Mouse (Mus musculus): ENCODE results near the gene Cnnm4. TPM values are rescaled to one million over a fixed set of nuclear protein-coding genes. Genes with fewer than 3 reads are reported as not detected.

Cnnm4 gene
- 6.5 and 7.0 TPM in 2 replicates for polyA plus RNA-seq (2012; rRNA removed)

- TF ChIP-seq CTCF (IDR thresholded peaks at IDR 0.05; ENCODE audit: extremely low read depth, insufficient read depth, low read length) (0 out of 2 replicates have a peak, but pooled peaks have one; percentile 10), POLR2A (IDR thresholded peaks at IDR 0.05; ENCODE audit: extremely low read depth, insufficient read depth, low read length) (peak; percentile 34; the same call in 1 of the 2 replicates)
- Histone ChIP-seq H3K4me3 (ENCODE audit: insufficient read depth, low read length) (peak within 1 kb of the TSS; percentile 87), H3K4me1 (ENCODE audit: control insufficient read depth, insufficient read depth, low read length) (peaks cover 4% of the 10 kb centered on the region; the same call in 1 of the 2 replicates), H3K27ac (ENCODE audit: insufficient read depth, low read length) (peak within 1 kb of the TSS; percentile 55; the same call in 1 of the 2 replicates)
Measured at GRCm38 (mm10) chr1:36471181-36472105, at the start of gene Cnnm4. Gene Cnnm4, plus strand, starts transcription at chr1:36471620.

- TF ChIP-seq CTCF (IDR thresholded peaks at IDR 0.05; ENCODE audit: extremely low read depth, insufficient read depth, low read length) = no peak
- no peak for TF ChIP-seq POLR2A (IDR thresholded peaks at IDR 0.05; ENCODE audit: extremely low read depth, insufficient read depth, low read length)
- no peak overlapping the region for H3K27ac ChIP-seq (ENCODE audit: insufficient read depth, low read length)
- H3K4me1 ChIP-seq (ENCODE audit: control insufficient read depth, insufficient read depth, low read length) = no peaks in the 10 kb centered on the region
- H3K4me3 ChIP-seq (ENCODE audit: insufficient read depth, low read length) = no peak overlapping the region
Measured at GRCm38 (mm10) chr1:36429511-36429910, 41.9 kb upstream of the Cnnm4 start.

GRCm38 (mm10) chr1:36432999-36433398 is 38.4 kb upstream of the Cnnm4 start:
- TF ChIP-seq CTCF (IDR thresholded peaks at IDR 0.05; ENCODE audit: extremely low read depth, insufficient read depth, low read length) = no peak
- no peak for TF ChIP-seq POLR2A (IDR thresholded peaks at IDR 0.05; ENCODE audit: extremely low read depth, insufficient read depth, low read length)
- H3K27ac ChIP-seq (ENCODE audit: insufficient read depth, low read length) = no peak overlapping the region
- H3K4me1 ChIP-seq (ENCODE audit: control insufficient read depth, insufficient read depth, low read length) = no peaks in the 10 kb centered on the region

GRCm38 (mm10) chr1:36433616-36434015 is 37.8 kb upstream of the Cnnm4 start:
- H3K4me3 ChIP-seq (ENCODE audit: insufficient read depth, low read length) = no peak overlapping the region
- no peak for TF ChIP-seq CTCF (IDR thresholded peaks at IDR 0.05; ENCODE audit: extremely low read depth, insufficient read depth, low read length)
- TF ChIP-seq POLR2A (IDR thresholded peaks at IDR 0.05; ENCODE audit: extremely low read depth, insufficient read depth, low read length) = no peak
- no peak overlapping the region for H3K27ac ChIP-seq (ENCODE audit: insufficient read depth, low read length)
- no peaks in the 10 kb centered on the region for H3K4me1 ChIP-seq (ENCODE audit: control insufficient read depth, insufficient read depth, low read length)

More at GRCm38 (mm10) chr1:36432999-36433398, 38.4 kb upstream of the Cnnm4 start:
- no peak overlapping the region for H3K4me3 ChIP-seq (ENCODE audit: insufficient read depth, low read length)

GRCm38 (mm10) chr1:36435071-36435470 is 36.3 kb upstream of the Cnnm4 start:
- H3K4me3 ChIP-seq (ENCODE audit: insufficient read depth, low read length) = no peak overlapping the region
- H3K4me1 ChIP-seq (ENCODE audit: control insufficient read depth, insufficient read depth, low read length) = no peaks in the 10 kb centered on the region
- no peak overlapping the region for H3K27ac ChIP-seq (ENCODE audit: insufficient read depth, low read length)
- no peak for TF ChIP-seq POLR2A (IDR thresholded peaks at IDR 0.05; ENCODE audit: extremely low read depth, insufficient read depth, low read length)
- TF ChIP-seq CTCF (IDR thresholded peaks at IDR 0.05; ENCODE audit: extremely low read depth, insufficient read depth, low read length) = no peak

- H3K4me1 ChIP-seq (ENCODE audit: control insufficient read depth, insufficient read depth, low read length) = peaks cover 3% of the 10 kb centered on the region
- no peak overlapping the region for H3K27ac ChIP-seq (ENCODE audit: insufficient read depth, low read length)
- H3K4me3 ChIP-seq (ENCODE audit: insufficient read depth, low read length) = no peak overlapping the region
- TF ChIP-seq POLR2A (IDR thresholded peaks at IDR 0.05; ENCODE audit: extremely low read depth, insufficient read depth, low read length) = no peak
- TF ChIP-seq CTCF (IDR thresholded peaks at IDR 0.05; ENCODE audit: extremely low read depth, insufficient read depth, low read length) = no peak
Measured at GRCm38 (mm10) chr1:36436515-36436914, 34.9 kb upstream of the Cnnm4 start.

- H3K4me3 ChIP-seq (ENCODE audit: insufficient read depth, low read length) = no peak overlapping the region
- no peak overlapping the region for H3K27ac ChIP-seq (ENCODE audit: insufficient read depth, low read length)
- peaks cover 3% of the 10 kb centered on the region for H3K4me1 ChIP-seq (ENCODE audit: control insufficient read depth, insufficient read depth, low read length)
- TF ChIP-seq CTCF (IDR thresholded peaks at IDR 0.05; ENCODE audit: extremely low read depth, insufficient read depth, low read length) (no peak), POLR2A (IDR thresholded peaks at IDR 0.05; ENCODE audit: extremely low read depth, insufficient read depth, low read length) (no peak)
Measured at GRCm38 (mm10) chr1:36437223-36437622, 34.2 kb upstream of the Cnnm4 start.

- Histone ChIP-seq H3K4me3 (ENCODE audit: insufficient read depth, low read length) (no peak overlapping the region), H3K27ac (ENCODE audit: insufficient read depth, low read length) (no peak overlapping the region), H3K4me1 (ENCODE audit: control insufficient read depth, insufficient read depth, low read length) (peaks cover 6% of the 10 kb centered on the region)
- TF ChIP-seq POLR2A (IDR thresholded peaks at IDR 0.05; ENCODE audit: extremely low read depth, insufficient read depth, low read length) (no peak), CTCF (IDR thresholded peaks at IDR 0.05; ENCODE audit: extremely low read depth, insufficient read depth, low read length) (no peak)
Measured at GRCm38 (mm10) chr1:36441101-36441500, 30.3 kb upstream of the Cnnm4 start.

- H3K4me1 ChIP-seq (ENCODE audit: control insufficient read depth, insufficient read depth, low read length) = peaks cover 6% of the 10 kb centered on the region
- H3K4me3 ChIP-seq (ENCODE audit: insufficient read depth, low read length) = peak within 1 kb of the TSS; percentile 56
- peak; percentile 57; the same call in 1 of the 2 replicates for TF ChIP-seq POLR2A (IDR thresholded peaks at IDR 0.05; ENCODE audit: extremely low read depth, insufficient read depth, low read length)
- no peak for TF ChIP-seq CTCF (IDR thresholded peaks at IDR 0.05; ENCODE audit: extremely low read depth, insufficient read depth, low read length)
- H3K27ac ChIP-seq (ENCODE audit: insufficient read depth, low read length) = no peak within 1 kb of the TSS
Measured at GRCm38 (mm10) chr1:36444471-36445464, 26.7 kb upstream of the Cnnm4 start, which contains the start of gene Lman2l. Gene Lman2l, minus strand, starts transcription at chr1:36445271.
